Mouse (Mus musculus): ENCODE results near the gene Mcm8. TPM values are rescaled to one million over a fixed set of nuclear protein-coding genes. Genes with fewer than 3 reads are reported as not detected.

The Mcm8 gene
- polyA plus RNA-seq, 1 experiment from 2014 or later, result 26.1 TPM

DNA sequence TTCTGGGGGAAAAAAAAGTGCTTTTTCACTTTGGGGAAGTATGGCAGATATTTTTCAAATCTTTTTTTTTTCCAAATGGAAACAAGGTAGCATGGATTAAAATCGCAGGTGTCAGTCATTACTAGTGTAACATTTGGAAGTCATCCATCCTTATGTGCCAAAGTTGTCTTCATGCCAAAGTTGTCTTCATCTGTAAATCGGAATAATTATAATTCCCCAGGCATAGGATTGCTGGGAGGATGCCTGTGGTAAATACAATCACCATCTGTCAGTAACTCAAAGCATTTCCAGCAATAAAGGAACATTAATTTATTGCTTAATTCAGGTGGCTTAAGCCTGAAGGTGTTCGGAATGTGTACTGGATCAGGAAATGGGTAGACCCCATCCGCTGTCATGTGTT is 25.1 kb downstream of the Mcm8 start:
- H3K27ac ChIP-seq (replicated peaks; ENCODE audit: low read depth, low read length), result no peak overlapping the region
- H3K4me3 ChIP-seq (ENCODE audit: low read depth, low read length), result no peak overlapping the region
- DNase-seq (ENCODE audit: low spot score) (no peak), ATAC-seq (ENCODE audit: insufficient number of reproducible peaks, low FRiP score, low TSS enrichment, low read depth) (no peak)
- 92% methylated on average over 4 of the region's 4 CpGs for WGBS
- H3K4me2 ChIP-seq (ENCODE audit: low read depth, severe bottlenecking), result no peak overlapping the region
- H3K27me3 ChIP-seq (ENCODE audit: control insufficient read depth, insufficient read depth, low read length), result no peaks in the 10 kb centered on the region
- H3K4me1 ChIP-seq (ENCODE audit: control insufficient read depth, insufficient read depth, low read length), result no peaks in the 10 kb centered on the region
- no peaks in the 10 kb centered on the region; the same call in 1 of the 2 replicates for H3K36me3 ChIP-seq (ENCODE audit: control insufficient read depth, insufficient read depth, low read length)
- no peaks in the 10 kb centered on the region for H3K9me3 ChIP-seq (ENCODE audit: control insufficient read depth, low read length)
- no peak overlapping the region for H3K9ac ChIP-seq (ENCODE audit: low read length)

DNA sequence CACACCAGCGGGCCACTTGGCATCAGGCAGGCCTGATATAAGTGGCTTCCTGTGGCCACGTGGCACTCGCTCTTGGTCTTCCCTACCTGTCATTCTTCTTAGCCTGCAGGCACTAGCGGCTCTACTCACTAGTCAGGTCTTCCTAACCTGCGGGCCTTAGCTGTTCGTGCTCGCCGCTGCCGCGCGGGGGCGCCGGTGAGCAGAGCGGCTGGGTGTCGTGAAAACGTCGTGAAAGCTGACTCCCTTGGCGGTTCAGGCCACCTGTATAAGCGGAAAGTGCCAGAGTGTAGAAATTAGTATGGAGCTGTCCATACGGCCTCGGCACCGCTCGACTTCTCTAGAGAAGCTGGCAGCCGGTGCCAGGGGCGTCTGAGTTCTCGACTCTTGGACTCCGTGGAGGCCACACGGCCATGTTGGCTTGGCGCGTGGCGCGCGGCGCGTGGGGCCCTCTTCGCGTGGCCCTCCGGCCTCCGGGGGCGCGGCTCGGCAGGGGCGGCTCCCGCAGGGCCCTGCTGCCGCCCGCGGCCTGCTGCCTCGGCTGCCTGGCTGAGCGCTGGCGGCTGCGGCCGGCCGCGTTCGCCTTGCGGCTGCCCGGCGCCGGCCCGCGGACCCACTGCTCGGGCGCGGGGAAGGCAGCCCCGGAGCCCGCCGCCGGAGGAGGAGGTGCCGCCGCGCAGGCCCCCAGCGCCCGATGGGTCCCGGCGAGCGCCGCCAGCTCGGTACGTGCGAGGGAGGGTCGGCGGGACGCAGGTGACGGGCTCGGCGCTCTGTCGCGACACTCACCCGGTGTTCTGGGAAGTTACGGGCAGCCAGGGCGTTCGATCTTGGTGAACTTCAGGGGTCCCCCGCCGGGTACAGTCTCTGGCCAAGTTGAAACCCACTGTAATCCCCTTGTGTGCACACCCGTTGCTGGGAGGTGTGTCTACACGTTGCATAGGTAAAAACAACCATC is 30.7 kb downstream of the Mcm8 start, which contains the start of gene Crls1:
Gene Crls1, plus strand, starts transcription at position 260 of the 952 bp plus-strand sequence.
- no peaks in the 10 kb centered on the region for H3K9me3 ChIP-seq (ENCODE audit: control insufficient read depth, low read length)
- no peaks in the 10 kb centered on the region for H3K36me3 ChIP-seq (ENCODE audit: control insufficient read depth, insufficient read depth, low read length)
- peak within 1 kb of the TSS; percentile 73 for H3K4me3 ChIP-seq (ENCODE audit: low read depth, low read length)
- DNase-seq (ENCODE audit: low spot score) (peak; percentile 100), ATAC-seq (ENCODE audit: insufficient number of reproducible peaks, low FRiP score, low TSS enrichment, low read depth) (peak; percentile 92)
- no peaks in the 10 kb centered on the region for H3K27me3 ChIP-seq (ENCODE audit: control insufficient read depth, insufficient read depth, low read length)
- no peaks in the 10 kb centered on the region for H3K4me1 ChIP-seq (ENCODE audit: control insufficient read depth, insufficient read depth, low read length)
- no peak within 1 kb of the TSS; the same call in 1 of the 2 replicates for H3K27ac ChIP-seq (replicated peaks; ENCODE audit: low read depth, low read length)
- peak within 1 kb of the TSS; percentile 83 for H3K9ac ChIP-seq (ENCODE audit: low read length)
- H3K4me2 ChIP-seq (ENCODE audit: low read depth, severe bottlenecking), result peak within 1 kb of the TSS; percentile 66
- under 1% methylated on average over 95 of the region's 96 CpGs for WGBS

DNA sequence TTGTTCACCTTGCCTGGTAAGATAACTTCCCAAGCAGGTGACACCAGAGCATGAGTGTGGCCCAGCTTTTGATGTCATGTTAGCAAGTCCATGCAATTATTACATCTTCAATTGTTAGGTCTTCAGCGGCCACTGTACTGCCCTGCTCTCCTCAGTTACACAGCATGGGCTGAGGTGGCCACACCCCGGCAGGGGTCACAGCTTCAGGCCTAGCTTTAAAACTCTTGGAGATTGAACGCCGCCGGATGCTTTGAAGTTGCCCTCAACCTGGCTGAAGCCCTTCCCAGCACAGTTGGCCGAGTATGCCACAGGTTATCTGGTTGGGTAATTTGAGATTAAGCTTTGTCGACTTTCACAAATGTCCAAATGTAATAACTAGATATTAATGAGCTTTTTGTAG is 31.6 kb downstream of the Mcm8 start:
- WGBS, result 17% methylated on average over 7 of the region's 7 CpGs
- no peaks in the 10 kb centered on the region for H3K27me3 ChIP-seq (ENCODE audit: control insufficient read depth, insufficient read depth, low read length)
- peak overlapping the region; percentile 66 for H3K4me2 ChIP-seq (ENCODE audit: low read depth, severe bottlenecking)
- no peaks in the 10 kb centered on the region for H3K36me3 ChIP-seq (ENCODE audit: control insufficient read depth, insufficient read depth, low read length)
- no peaks in the 10 kb centered on the region for H3K4me1 ChIP-seq (ENCODE audit: control insufficient read depth, insufficient read depth, low read length)
- ATAC-seq (ENCODE audit: insufficient number of reproducible peaks, low FRiP score, low TSS enrichment, low read depth) (no peak), DNase-seq (ENCODE audit: low spot score) (peak; percentile 35)
- no peak overlapping the region for H3K27ac ChIP-seq (replicated peaks; ENCODE audit: low read depth, low read length)
- peak overlapping the region; percentile 73 for H3K4me3 ChIP-seq (ENCODE audit: low read depth, low read length)
- H3K9me3 ChIP-seq (ENCODE audit: control insufficient read depth, low read length), result no peaks in the 10 kb centered on the region
- H3K9ac ChIP-seq (ENCODE audit: low read length), result no peak overlapping the region

DNA sequence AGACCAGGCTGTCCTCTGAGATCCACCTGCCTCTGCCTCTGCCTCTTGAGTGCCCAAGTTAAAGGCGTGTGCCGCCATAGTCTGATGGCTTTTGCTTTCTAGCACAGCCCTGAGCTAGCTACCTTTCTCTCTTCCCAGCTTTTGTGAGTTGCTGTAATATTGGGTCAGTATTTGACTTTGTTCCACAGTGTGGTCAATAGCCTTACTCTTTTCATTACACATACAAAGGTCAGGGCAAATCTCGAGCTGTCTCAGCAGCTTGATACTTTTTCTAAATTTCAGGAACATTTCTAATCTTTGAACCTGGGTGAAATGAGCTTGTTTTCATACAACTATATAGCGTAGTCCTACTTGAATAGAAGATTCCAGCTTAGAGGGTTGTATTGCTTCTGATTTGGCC is 32.4 kb downstream of the Mcm8 start:
- ATAC-seq (ENCODE audit: insufficient number of reproducible peaks, low FRiP score, low TSS enrichment, low read depth) (no peak), DNase-seq (ENCODE audit: low spot score) (no peak)
- Histone ChIP-seq H3K4me3 (ENCODE audit: low read depth, low read length) (no peak overlapping the region), H3K27me3 (ENCODE audit: control insufficient read depth, insufficient read depth, low read length) (no peaks in the 10 kb centered on the region), H3K9me3 (ENCODE audit: control insufficient read depth, low read length) (no peaks in the 10 kb centered on the region), H3K4me2 (ENCODE audit: low read depth, severe bottlenecking) (no peak overlapping the region), H3K4me1 (ENCODE audit: control insufficient read depth, insufficient read depth, low read length) (no peaks in the 10 kb centered on the region), H3K9ac (ENCODE audit: low read length) (no peak overlapping the region), H3K27ac (replicated peaks; ENCODE audit: low read depth, low read length) (no peak overlapping the region), H3K36me3 (ENCODE audit: control insufficient read depth, insufficient read depth, low read length) (no peaks in the 10 kb centered on the region)
- 93% methylated on average over 4 of the region's 4 CpGs for WGBS

DNA sequence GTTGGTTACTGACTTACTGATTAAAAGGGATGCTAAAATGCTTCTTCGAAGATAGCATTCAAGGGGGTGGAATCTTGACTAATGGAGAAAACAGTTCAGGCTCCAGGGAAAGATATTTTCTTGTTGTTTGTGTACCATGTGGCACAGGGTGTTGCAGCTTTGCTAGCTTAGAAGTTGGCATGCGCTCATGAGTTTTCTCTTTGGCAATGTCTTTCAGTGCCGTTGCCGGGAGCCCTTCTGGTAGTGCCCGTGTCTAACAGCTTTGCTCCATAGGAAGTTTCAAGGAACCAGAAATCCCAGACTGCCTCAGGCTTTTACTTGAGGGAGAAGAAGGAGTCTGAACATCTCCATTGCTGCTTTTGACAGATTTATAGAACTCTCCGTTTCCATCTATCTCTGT is 33.2 kb downstream of the Mcm8 start:
- Histone ChIP-seq H3K27me3 (ENCODE audit: control insufficient read depth, insufficient read depth, low read length) (no peaks in the 10 kb centered on the region), H3K9ac (ENCODE audit: low read length) (no peak overlapping the region), H3K27ac (replicated peaks; ENCODE audit: low read depth, low read length) (no peak overlapping the region), H3K4me3 (ENCODE audit: low read depth, low read length) (no peak overlapping the region), H3K9me3 (ENCODE audit: control insufficient read depth, low read length) (no peaks in the 10 kb centered on the region), H3K4me2 (ENCODE audit: low read depth, severe bottlenecking) (no peak overlapping the region), H3K36me3 (ENCODE audit: control insufficient read depth, insufficient read depth, low read length) (no peaks in the 10 kb centered on the region), H3K4me1 (ENCODE audit: control insufficient read depth, insufficient read depth, low read length) (no peaks in the 10 kb centered on the region)
- ATAC-seq (ENCODE audit: insufficient number of reproducible peaks, low FRiP score, low TSS enrichment, low read depth) (no peak), DNase-seq (ENCODE audit: low spot score) (no peak)
- WGBS, result 91% methylated on average over 6 of the region's 6 CpGs

DNA sequence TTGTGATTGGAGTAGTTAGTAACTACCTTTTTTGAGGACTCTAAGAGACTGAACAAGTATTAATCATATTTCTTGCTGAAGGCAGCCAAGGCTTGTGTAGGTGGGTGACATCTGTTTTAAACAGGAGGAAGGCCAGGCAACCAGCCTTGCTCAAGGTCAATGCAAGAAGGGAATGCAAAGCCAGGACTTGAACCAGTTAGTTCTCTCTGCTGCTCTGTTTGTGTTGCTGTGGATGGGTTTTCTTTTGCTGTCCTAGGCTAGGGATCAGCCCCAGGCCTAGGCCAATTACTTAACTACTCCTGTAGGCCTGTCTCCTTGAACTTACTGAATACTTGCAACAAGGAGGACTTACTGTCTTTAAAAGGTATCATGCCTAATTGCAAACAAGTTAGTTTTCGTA is 37.1 kb downstream of the Mcm8 start:
- Histone ChIP-seq H3K4me2 (ENCODE audit: low read depth, severe bottlenecking) (no peak overlapping the region), H3K4me1 (ENCODE audit: control insufficient read depth, insufficient read depth, low read length) (no peaks in the 10 kb centered on the region), H3K9ac (ENCODE audit: low read length) (no peak overlapping the region), H3K9me3 (ENCODE audit: control insufficient read depth, low read length) (no peaks in the 10 kb centered on the region), H3K27ac (replicated peaks; ENCODE audit: low read depth, low read length) (no peak overlapping the region), H3K4me3 (ENCODE audit: low read depth, low read length) (no peak overlapping the region), H3K27me3 (ENCODE audit: control insufficient read depth, insufficient read depth, low read length) (no peaks in the 10 kb centered on the region), H3K36me3 (ENCODE audit: control insufficient read depth, insufficient read depth, low read length) (no peaks in the 10 kb centered on the region)
- ATAC-seq (ENCODE audit: insufficient number of reproducible peaks, low FRiP score, low TSS enrichment, low read depth) (no peak), DNase-seq (ENCODE audit: low spot score) (no peak)
- 94% methylated on average over 1 of the region's 1 CpGs for WGBS

DNA sequence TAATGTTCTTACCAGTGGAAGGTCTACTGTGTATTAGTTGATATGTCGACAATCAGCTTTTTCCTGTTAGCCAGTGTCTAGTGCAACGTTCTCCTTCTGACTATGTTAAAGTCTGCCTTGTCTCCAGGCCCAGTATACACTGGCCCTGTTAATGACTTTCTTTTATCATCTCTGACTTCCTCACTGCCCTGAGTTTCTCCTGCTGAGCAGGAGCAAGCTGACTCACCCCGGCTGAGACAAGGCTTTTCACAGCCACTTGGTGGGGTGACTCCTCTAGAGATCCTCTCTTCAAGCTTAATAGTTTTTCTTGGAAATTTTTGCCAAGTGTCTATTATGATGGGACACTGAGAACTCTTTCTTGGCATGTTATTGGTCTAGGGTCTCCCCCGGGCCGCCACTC is 40.4 kb downstream of the Mcm8 start:
- H3K4me2 ChIP-seq (ENCODE audit: low read depth, severe bottlenecking), result no peak overlapping the region
- no peaks in the 10 kb centered on the region for H3K36me3 ChIP-seq (ENCODE audit: control insufficient read depth, insufficient read depth, low read length)
- H3K27ac ChIP-seq (replicated peaks; ENCODE audit: low read depth, low read length), result no peak overlapping the region
- H3K4me3 ChIP-seq (ENCODE audit: low read depth, low read length), result no peak overlapping the region
- no peaks in the 10 kb centered on the region for H3K4me1 ChIP-seq (ENCODE audit: control insufficient read depth, insufficient read depth, low read length)
- no peak overlapping the region for H3K9ac ChIP-seq (ENCODE audit: low read length)
- no peaks in the 10 kb centered on the region for H3K9me3 ChIP-seq (ENCODE audit: control insufficient read depth, low read length)
- ATAC-seq (ENCODE audit: insufficient number of reproducible peaks, low FRiP score, low TSS enrichment, low read depth) (no peak), DNase-seq (ENCODE audit: low spot score) (no peak)
- WGBS, result 82% methylated on average over 5 of the region's 5 CpGs
- no peaks in the 10 kb centered on the region for H3K27me3 ChIP-seq (ENCODE audit: control insufficient read depth, insufficient read depth, low read length)

DNA sequence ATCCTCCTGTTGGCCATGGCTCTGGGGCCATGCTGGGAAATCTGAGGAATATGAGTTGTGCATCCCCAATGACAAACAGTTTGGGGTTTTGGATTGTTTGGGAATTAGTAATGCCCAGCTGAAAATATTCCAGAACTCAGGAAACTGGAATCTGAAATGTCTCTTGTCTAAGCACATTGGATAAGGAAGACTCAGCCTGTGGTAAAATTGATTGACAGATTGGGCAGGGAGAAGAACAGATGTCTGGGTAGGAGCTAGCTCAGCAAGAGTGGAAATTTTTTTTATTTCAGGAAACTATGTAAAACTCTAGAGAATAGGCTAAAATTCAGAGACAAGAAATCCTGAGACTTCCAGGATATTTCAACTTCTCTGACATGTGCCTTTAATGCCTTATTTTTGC is 44.5 kb downstream of the Mcm8 start:
- Histone ChIP-seq H3K4me2 (ENCODE audit: low read depth, severe bottlenecking) (no peak overlapping the region), H3K4me3 (ENCODE audit: low read depth, low read length) (no peak overlapping the region), H3K27me3 (ENCODE audit: control insufficient read depth, insufficient read depth, low read length) (no peaks in the 10 kb centered on the region), H3K36me3 (ENCODE audit: control insufficient read depth, insufficient read depth, low read length) (no peaks in the 10 kb centered on the region; the same call in 1 of the 2 replicates), H3K9me3 (ENCODE audit: control insufficient read depth, low read length) (no peaks in the 10 kb centered on the region), H3K4me1 (ENCODE audit: control insufficient read depth, insufficient read depth, low read length) (no peaks in the 10 kb centered on the region), H3K27ac (replicated peaks; ENCODE audit: low read depth, low read length) (no peak overlapping the region), H3K9ac (ENCODE audit: low read length) (no peak overlapping the region)
- ATAC-seq (ENCODE audit: insufficient number of reproducible peaks, low FRiP score, low TSS enrichment, low read depth) (no peak), DNase-seq (ENCODE audit: low spot score) (no peak)
